Mouse (Mus musculus) c-Kit-positive CD71-positive TER-119-positive erythroid progenitor cells, embryonic 14.5 days (primary cell): ENCODE measurements around the gene Hacl1.

Experiments used
- DNase-seq: peaks from one replicate; pipeline ENCODE4 v3.0.0-alpha.2; 2013; ENCODE audit warnings: low spot score

Gene Hacl1

DNA sequence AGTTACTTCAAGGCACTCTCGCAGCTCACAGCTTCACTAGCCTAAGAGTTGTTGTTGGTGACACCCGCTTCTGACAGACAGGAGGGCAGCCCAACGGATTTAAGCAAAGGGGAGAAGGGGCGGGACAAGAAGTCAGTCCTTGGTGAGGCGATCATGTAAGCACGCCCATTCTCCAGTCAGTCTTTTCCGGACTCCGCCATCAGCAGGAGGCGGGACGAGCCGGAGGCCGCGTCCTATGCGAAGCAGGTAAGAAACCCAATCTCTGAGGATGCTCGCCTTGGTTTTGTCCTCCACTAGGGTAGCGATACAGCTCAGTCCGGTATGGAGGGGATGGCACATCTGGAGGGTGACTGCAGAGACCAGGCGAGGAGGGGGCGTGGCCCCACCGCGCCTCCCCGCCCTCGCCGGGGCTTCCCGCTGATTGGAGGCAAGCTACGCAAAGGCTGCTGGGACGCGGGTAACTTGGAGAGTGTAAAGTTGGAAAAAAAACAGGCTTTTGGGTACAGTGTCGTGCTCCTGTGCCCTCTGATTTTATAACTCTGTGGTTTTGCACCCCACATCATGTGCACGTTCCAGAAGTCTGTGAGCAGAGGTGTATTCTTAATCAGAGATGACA lies at the start of gene Hacl1, which contains the start of gene Btd:
Hacl1 (minus strand) TSS at position 397 of the 616 bp plus-strand sequence.
Btd (plus strand) TSS at position 139 of the 616 bp plus-strand sequence.
- DNase-seq, result peak; percentile 93

- no peak for DNase-seq
Measured at GRCm38 (mm10) chr14:31686231-31686630, 45.1 kb upstream of the Hacl1 start.

DNA sequence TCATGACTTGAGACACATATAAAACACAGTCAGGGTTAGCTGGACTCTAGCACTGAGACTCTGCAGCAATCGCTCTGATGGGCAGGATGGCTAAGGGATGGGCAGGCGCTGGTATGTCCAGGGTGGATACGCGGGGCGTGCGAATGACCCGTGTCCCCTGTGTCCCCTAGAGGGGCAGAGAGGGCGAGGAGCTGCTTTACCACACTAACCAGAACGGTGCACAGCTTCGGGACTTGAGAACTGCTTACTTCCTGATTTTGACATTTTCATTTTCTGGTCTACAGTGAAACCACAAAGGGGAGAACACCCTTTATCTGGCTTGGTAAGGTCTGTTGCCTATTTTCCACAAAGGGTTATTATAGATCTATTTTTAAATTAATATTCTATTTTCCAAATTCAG lies 44.6 kb upstream of the Hacl1 start:
- no peak for DNase-seq

DNA sequence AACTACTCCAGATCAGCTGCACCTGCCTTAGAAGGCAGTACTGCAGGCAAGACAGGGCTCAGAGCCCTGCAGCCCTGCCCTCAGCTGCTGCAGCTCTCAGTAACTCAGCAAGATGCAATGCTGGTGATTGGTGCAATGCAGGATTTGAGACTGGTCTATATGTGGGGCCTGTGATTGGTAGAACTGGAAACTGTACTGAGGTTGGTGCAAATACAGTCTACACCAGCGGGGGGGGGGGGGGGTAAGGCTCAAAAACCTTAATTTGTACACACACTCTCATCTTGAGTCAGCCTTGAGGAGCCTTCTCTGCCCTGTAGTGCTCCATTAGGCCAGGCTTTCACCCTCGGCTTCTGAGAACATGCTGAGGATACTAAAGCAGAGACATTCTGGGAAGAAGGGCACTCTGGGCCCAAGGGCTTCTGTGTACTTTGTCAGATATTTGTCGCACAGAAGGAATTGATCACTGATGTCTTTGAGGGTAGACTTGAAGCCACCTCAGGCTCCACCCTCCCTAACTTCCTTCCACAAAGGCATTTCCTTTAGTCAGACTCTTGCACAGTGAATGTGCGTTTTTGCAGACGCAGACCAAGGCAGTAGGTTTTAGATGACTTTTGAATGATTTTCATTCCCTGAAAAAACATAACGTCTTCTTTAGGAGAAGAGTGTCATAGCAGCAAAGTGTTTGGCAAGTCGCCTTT lies 43.4 kb upstream of the Hacl1 start:
- DNase-seq, result no peak

GRCm38 (mm10) chr14:31683610-31684009 lies 42.5 kb upstream of the Hacl1 start:
- no peak for DNase-seq

GRCm38 (mm10) chr14:31681931-31682555 lies 41.0 kb upstream of the Hacl1 start:
- no peak for DNase-seq

GRCm38 (mm10) chr14:31681291-31681690 lies 40.2 kb upstream of the Hacl1 start:
- no peak for DNase-seq

GRCm38 (mm10) chr14:31680656-31681055 lies 39.6 kb upstream of the Hacl1 start:
- no peak for DNase-seq

DNA sequence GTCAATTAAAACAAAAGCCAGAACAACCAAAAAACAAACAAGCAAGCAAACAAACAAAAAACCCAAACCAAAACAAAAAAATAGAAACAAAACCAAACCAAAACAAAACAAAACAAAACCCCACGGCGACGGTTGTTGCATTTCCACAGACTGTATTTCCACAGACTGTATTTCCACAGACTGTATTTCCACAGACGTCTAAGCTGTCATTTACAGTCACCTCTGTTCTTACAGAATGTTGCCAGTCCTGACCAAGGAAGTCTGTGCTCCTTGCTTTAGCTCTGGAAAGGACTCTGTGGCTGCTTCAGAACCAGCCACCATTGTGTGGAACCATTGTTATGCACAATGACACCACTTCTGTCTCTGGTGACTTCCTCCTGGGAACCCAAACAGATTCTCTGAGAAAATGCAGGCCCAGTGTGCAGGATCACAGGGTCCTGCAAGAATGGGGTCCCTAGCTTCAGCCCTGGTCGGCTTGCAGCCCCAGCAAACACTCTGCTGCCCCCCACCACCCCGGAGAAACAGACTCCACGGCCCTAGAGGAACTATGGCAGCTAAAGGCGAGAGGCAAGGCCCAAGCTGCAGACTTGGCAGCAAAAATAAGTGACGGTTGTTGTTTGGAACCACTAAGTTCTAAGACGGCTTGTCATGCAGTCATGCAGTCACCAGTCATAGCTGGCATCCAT lies 30.7 kb upstream of the Hacl1 start:
- no peak for DNase-seq

GRCm38 (mm10) chr14:31669642-31670490 lies 28.8 kb upstream of the Hacl1 start:
- no peak for DNase-seq

DNA sequence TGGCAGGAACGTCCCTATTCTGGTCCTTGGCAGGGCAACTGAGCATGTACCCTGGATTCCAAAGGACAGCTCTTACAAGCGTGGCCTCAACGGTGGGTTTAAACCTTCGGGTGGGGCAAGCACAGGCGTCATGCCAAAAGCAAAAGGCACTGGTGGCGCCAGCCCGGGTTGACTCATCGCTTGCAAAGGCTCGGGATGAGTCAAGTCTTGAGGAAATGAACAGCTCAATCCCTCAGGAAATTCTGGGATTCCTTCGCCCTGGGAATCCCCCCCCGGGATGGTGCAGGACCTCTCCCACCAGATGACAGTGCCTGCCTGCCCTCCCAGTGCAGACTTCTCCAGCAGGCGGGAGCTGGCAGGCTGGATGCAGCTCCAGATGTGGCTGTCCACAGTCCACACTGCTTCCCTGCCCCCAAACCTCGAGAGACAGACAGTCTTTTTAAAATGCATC lies 28.1 kb upstream of the Hacl1 start:
- DNase-seq, result no peak

DNA sequence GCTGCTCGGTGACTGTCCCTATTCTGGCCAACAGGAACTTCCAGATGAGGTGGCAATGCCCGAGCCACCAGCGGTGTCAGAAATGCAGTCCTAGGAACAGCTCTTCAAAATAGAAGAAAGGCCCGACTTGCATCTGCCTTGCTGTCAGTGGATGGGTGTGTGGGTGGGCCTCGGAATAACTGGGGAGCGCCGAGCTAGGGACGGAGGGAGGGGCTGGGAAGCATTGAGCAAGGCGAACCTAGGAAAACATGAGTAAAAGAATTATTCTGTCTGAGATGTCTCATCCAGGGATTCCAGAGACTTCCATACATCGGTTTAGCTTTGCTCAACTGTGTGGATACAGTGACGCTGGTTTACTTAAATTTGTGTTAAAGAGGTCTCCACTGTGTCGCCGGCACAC lies 27.2 kb upstream of the Hacl1 start:
- DNase-seq, result no peak

DNA sequence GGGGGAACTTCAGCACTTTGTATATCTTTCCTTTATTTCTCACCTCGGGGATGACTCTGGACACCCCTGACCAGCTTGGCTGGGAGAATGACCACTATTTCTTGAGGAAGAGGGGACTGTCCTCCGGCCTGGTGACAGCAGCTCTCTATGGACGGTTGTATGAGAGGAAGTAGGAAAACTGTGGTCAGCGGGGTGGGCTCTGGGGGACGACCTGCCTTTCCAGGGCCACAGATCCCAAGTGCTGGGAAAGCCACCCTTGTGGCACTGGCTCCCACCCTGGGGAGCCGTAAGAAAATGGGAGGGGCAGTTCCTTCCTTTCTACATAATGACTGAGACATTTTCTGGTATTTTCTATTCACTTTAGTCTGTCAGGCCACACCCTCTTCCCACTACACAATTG lies 26.7 kb upstream of the Hacl1 start:
- no peak for DNase-seq

DNA sequence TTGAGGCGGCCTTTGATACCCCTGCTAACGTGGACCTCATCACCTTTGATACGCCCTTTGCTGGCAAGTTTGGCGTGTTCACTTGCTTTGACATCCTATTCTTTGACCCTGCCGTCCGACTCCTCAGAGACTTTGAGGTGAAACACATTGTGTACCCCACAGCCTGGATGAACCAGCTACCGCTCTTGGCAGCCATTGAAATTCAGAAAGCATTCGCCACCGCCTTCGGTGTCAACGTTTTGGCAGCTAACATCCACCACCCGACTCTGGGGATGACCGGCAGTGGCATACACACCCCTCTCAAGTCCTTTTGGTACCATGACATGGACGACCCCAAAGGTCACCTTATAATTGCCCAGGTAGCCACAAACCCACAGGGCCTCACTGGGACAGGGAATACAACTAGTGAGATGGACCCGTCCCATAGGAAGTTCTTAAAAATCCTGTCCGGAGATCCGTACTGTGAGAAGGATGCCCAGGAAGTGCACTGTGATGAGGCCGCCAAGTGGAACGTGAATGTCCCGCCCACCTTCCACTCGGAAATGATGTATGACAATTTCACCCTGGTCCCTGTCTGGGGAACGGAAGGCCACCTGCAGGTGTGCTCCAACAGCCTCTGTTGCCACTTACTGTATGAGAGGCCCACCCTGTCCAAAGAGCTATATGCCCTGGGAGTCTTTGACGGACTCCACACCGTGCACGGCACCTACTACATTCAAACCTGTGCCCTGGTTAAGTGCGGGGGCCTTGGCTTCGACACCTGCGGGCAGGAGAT lies 26.0 kb upstream of the Hacl1 start:
- no peak for DNase-seq

- DNase-seq, result no peak
Measured at GRCm38 (mm10) chr14:31665566-31665940, 24.5 kb upstream of the Hacl1 start.

GRCm38 (mm10) chr14:31664903-31665565 lies 23.9 kb upstream of the Hacl1 start:
- no peak for DNase-seq

GRCm38 (mm10) chr14:31664100-31664902 lies 23.2 kb upstream of the Hacl1 start:
- DNase-seq, result no peak

DNA sequence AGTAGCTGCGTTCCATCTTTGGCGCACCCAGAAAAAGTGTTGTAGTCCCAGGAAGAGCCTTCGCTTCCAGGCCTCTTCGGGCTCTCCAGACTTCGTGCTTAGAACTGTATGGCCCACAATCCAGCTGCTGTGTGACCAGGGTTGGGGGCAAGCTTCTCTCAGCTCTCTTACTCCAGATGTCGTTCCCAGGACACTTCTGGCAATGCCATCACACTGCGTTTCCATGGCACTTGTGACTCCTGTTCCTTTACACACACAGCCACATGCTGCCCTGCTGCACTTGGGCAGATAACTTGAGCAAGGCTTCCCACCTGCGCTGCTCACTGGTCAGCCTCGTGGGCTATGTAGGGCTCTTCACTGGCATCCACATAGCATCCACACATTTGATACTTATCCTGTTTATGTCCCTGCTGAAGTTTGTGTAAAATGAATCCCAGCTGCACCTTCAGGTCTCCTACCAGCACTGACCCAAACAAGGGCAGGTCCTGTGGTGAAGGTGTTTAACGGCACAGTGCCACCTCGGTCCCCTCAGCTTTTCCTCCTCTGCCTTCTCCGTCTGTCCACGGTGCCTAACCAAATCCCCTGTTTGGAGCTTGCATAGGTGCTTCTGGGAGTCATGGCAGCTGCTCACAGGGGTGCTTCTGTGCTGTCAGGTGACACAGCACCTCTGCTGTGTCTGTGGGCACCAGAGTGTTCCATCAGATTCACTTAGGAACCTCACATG lies 22.5 kb upstream of the Hacl1 start:
- DNase-seq, result no peak
